Mouse (Mus musculus) kidney, adult 2 months (tissue): ENCODE measurements around the gene Pla2r1.

Source experiments
- CTCF ChIP-seq: fragments of 200-500 bp; conservative IDR thresholded peaks from 2 replicates; pipeline ENCODE4 v1.5.1; 2011; ENCODE audit warnings: low read depth, mild to moderate bottlenecking, control low read depth, low read length, moderate library complexity, mixed read lengths; ENCODE audit not compliant: insufficient read depth, insufficient read length
- POLR2A ChIP-seq: fragments of 200-500 bp; IDR thresholded peaks from one replicate; pipeline ENCODE4 v1.6.1; 2011; ENCODE audit warnings: low read depth, low read length, control low read depth

GRCm38 (mm10) chr2:60441875-60442274 lies 111.2 kb downstream of the Pla2r1 start:
- TF ChIP-seq CTCF, result no peak
- TF ChIP-seq POLR2A, result no peak
